Mouse (Mus musculus): Measurements from ENCODE around the gene Tns3.

DNA sequence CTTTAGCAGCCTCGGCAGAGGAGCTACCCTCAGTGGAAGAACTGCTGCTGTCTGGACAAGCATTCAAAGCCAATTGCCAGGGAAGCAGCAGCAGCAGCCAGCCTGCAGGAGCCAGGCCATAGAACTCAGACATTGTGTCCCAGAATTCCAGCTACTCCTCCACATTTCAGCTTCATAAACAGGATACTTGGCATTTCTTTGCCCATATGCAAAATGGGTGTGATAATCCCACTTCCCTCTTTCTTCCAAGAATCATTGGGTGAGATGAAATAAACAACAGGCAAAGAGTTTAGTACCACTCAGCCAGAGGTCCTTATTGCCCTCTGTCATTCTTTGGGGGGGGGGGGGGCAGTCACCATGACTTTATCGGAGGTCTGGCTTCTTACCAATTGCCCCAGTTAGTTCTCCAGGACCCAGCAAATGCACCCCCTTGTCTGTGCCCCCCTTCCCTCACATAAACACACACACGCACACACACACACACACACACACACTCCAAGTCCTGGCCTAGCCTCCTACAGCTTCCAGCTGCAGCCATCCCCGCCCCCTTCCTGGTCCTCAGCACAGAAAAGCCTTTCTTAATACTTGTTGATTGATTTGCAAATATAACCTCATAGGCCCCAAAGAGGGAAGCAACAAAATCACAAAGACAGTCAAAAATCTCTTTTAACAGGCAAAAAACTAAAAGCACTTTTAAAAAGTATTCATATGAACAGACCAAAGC lies 1.5 kb downstream of the Tns3 start:
- no peak for TF ChIP-seq POLR2A (IDR thresholded peaks at IDR 0.05; ENCODE audit: control insufficient read depth, extremely low read depth, insufficient read depth, low read length, poor library complexity)
- TF ChIP-seq CTCF (IDR thresholded peaks at IDR 0.05; ENCODE audit: borderline replicate concordance, control insufficient read depth, extremely low read depth, insufficient read depth, low read length, poor library complexity) = no peak

Data from thymus, adult 2 months (tissue).